Mouse (Mus musculus) gastrocnemius, adult 18-20 months (tissue): ENCODE data around the gene Lgr6. TPM values are rescaled to one million over a fixed set of nuclear protein-coding genes. Genes with fewer than 3 reads are reported as not detected.

Source experiments
- DNase-seq: peaks from one replicate; pipeline ENCODE4 v3.0.0; 2021; ENCODE audit warnings: low spot score
- total RNA-seq, 2 experiments: library from RNA; stranded (reverse); gene quantifications; 2 replicates each; pipeline ENCODE4 v1.2.3; 2021

Gene Lgr6
- total RNA-seq, 2 experiments from 2014 or later = 0.11 to 0.57 TPM

- no peak for DNase-seq
Observed at GRCm38 (mm10) chr1:134960634-134961033, 144.4 kb downstream of the Lgr6 start.

- DNase-seq = peak; percentile 97
Observed at GRCm38 (mm10) chr1:134955637-134956176, 149.4 kb downstream of the Lgr6 start, which contains the start of gene Ppp1r12b. Ppp1r12b (minus strand) TSS chr1:134955942.

GRCm38 (mm10) chr1:134955050-134955636 lies 149.9 kb downstream of the Lgr6 start:
- DNase-seq = no peak

- DNase-seq = peak; percentile 76
Observed at GRCm38 (mm10) chr1:134949946-134950345, 155.1 kb downstream of the Lgr6 start.

GRCm38 (mm10) chr1:134947590-134947989 lies 157.5 kb downstream of the Lgr6 start:
- no peak for DNase-seq

GRCm38 (mm10) chr1:134942898-134943297 lies 162.2 kb downstream of the Lgr6 start:
- no peak for DNase-seq

GRCm38 (mm10) chr1:134940863-134941262 lies 164.2 kb downstream of the Lgr6 start:
- DNase-seq = no peak

GRCm38 (mm10) chr1:134938233-134938632 lies 166.8 kb downstream of the Lgr6 start:
- no peak for DNase-seq

- peak; percentile 62 for DNase-seq
Observed at GRCm38 (mm10) chr1:134936335-134936734, 168.7 kb downstream of the Lgr6 start.

Other genes with a start within 250 kb of the Lgr6 start
- 100 to 1,000 TPM; 152 to 171 TPM for gene Ppp1r12b, start 149.3 kb downstream of the Lgr6 start, total RNA-seq
- gene Ube2t, start 142.7 kb downstream of the Lgr6 start, total RNA-seq = 1 to 10 TPM; 5.5 to 6.6 TPM
- gene Ptpn7, start 27.4 kb upstream of the Lgr6 start, total RNA-seq = under 1 TPM; 0.07 to 0.14 TPM
- 10 to 100 TPM; 17.4 to 22.5 TPM for gene Arl8a, start 41.5 kb upstream of the Lgr6 start, total RNA-seq
- gene Gpr37l1, start 62.4 kb upstream of the Lgr6 start, total RNA-seq = under 1 TPM; 0.46 to 0.55 TPM
- gene Elf3, start 153.3 kb upstream of the Lgr6 start, total RNA-seq = under 1 TPM; 0.59 to 0.62 TPM
- 10 to 100 TPM; 11.6 to 12.1 TPM for gene Rnpep, start 178.8 kb upstream of the Lgr6 start, total RNA-seq
- 100 to 1,000 TPM; 279 to 302 TPM for gene Timm17a, start 208.5 kb upstream of the Lgr6 start, total RNA-seq
- gene Lmod1, start 219.5 kb upstream of the Lgr6 start, total RNA-seq = 10 to 100 TPM in 1 of 2 experiments, 1 to 10 TPM in 1; 6.0 to 10.8 TPM